ENCODE assay signal across 8 mouse cellular contexts in genomic region chr5:34565545-34566283, GRCm38 (mm10). TPM values are rescaled to one million over a fixed set of nuclear protein-coding genes. Genes with fewer than 3 reads are reported as not detected.
DNase-seq lines count a peak whose midpoint lies in the region; ATAC-seq lines count a peak whose summit lies in the region.

No protein-coding gene starts in this region.

- no peak overlapping the region for H3K9ac ChIP-seq in hindbrain, embryonic 15.5 days
- H3K9ac ChIP-seq in hindbrain, embryonic 12.5 days: no peak overlapping the region

- peak; percentile 66; the same call in 1 of the 2 replicates for ATAC-seq in hindbrain, embryonic 15.5 days (ENCODE audit: low FRiP score, low read depth)
- ATAC-seq in hindbrain, embryonic 12.5 days (ENCODE audit: low FRiP score): no peak
- ATAC-seq in granulocyte monocyte progenitor cell, adult 5-6 weeks (replicated peaks; ENCODE audit: poor library complexity, severe bottlenecking): no peak; the same call in 1 of the 2 replicates

- H3K27ac ChIP-seq in hindbrain, embryonic 15.5 days (replicated peaks): peak overlapping the region; percentile 69
- H3K27ac ChIP-seq in hindbrain, embryonic 12.5 days: no peak overlapping the region

- peaks cover 27% of the 10 kb centered on the region for H3K36me3 ChIP-seq in hindbrain, embryonic 15.5 days
- H3K36me3 ChIP-seq in hindbrain, embryonic 12.5 days: peaks cover 37% of the 10 kb centered on the region

- WGBS in hindbrain, embryonic 15.5 days: 61% methylated on average over 7 of the region's 7 CpGs
- 85% methylated on average over 7 of the region's 7 CpGs for WGBS in hindbrain, embryonic 12.5 days

- no peak overlapping the region for H3K4me3 ChIP-seq in hindbrain, embryonic 15.5 days
- H3K4me3 ChIP-seq in hindbrain, embryonic 12.5 days: no peak overlapping the region

- H3K4me2 ChIP-seq in hindbrain, embryonic 15.5 days: no peak overlapping the region
- no peak overlapping the region for H3K4me2 ChIP-seq in hindbrain, embryonic 12.5 days (replicated peaks)

- DNase-seq in adipocyte (ENCODE audit: low spot score): peak; percentile 98
- peak; percentile 36 to 76 for DNase-seq in gastrocnemius, postnatal 4 days (ENCODE audit: low spot score in 2 of 2)
- DNase-seq in layer of hippocampus, adult 18-20 months (ENCODE audit: low spot score in 2 of 2): peak; percentile 59 to 89
- DNase-seq in lung, postnatal 25 days (ENCODE audit: low spot score): peak; percentile 87
- no peak for DNase-seq in cerebellum, postnatal 4 days (ENCODE audit: low spot score in 2 of 2)

- H3K4me1 ChIP-seq in hindbrain, embryonic 15.5 days (replicated peaks): peaks cover 6% of the 10 kb centered on the region
- no peaks in the 10 kb centered on the region for H3K4me1 ChIP-seq in hindbrain, embryonic 12.5 days

- H3K27me3 ChIP-seq in hindbrain, embryonic 15.5 days: no peaks in the 10 kb centered on the region
- H3K27me3 ChIP-seq in hindbrain, embryonic 12.5 days: no peaks in the 10 kb centered on the region

- H3K9me3 ChIP-seq in hindbrain, embryonic 15.5 days: no peaks in the 10 kb centered on the region
- H3K9me3 ChIP-seq in hindbrain, embryonic 12.5 days (replicated peaks): no peaks in the 10 kb centered on the region

RNA-seq across cellular contexts. Expression of gene Add1, which starts 7.8 kb away (rescaled TPM):
- polyA plus RNA-seq in hindbrain, embryonic 15.5 days (2015; fragmentation: Nextera tagmentation; extraction: Ambion mirVana): 206 and 221 TPM in 2 replicates
- 223 and 226 TPM in 2 replicates for polyA plus RNA-seq in hindbrain, embryonic 12.5 days (2016; fragmentation: Nextera tagmentation; extraction: Ambion mirVana)
- 100 to 1,000 TPM; 174 to 180 TPM for total RNA-seq in gastrocnemius, postnatal 4 days (2021)
- 100 to 1,000 TPM; 452 to 467 TPM for total RNA-seq in layer of hippocampus, adult 18-20 months (2021)
- 65.6 and 74.2 TPM in 2 replicates for total RNA-seq in granulocyte monocyte progenitor cell, adult 5-6 weeks (2014; fragmentation: Nextera tagmentation)
- total RNA-seq in granulocyte monocyte progenitor cell, adult 5-6 weeks (2017): 81.0 and 82.6 TPM in 2 replicates

RNA-seq across cellular contexts. Expression of gene Sh3bp2, which starts 40.1 kb away (rescaled TPM):
- polyA plus RNA-seq in hindbrain, embryonic 15.5 days (2015; fragmentation: Nextera tagmentation; extraction: Ambion mirVana): 20.6 and 21.4 TPM in 2 replicates
- polyA plus RNA-seq in hindbrain, embryonic 12.5 days (2016; fragmentation: Nextera tagmentation; extraction: Ambion mirVana): 17.5 and 17.8 TPM in 2 replicates
- 1 to 10 TPM; 4.9 to 5.4 TPM for total RNA-seq in gastrocnemius, postnatal 4 days (2021)
- 1 to 10 TPM; 3.9 to 5.2 TPM for total RNA-seq in layer of hippocampus, adult 18-20 months (2021)
- total RNA-seq in granulocyte monocyte progenitor cell, adult 5-6 weeks (2014; fragmentation: Nextera tagmentation): 15.4 and 16.5 TPM in 2 replicates
- 9.8 and 11.9 TPM in 2 replicates for total RNA-seq in granulocyte monocyte progenitor cell, adult 5-6 weeks (2017)

RNA-seq across cellular contexts. Expression of gene Tnip2, which starts 51.9 kb away (rescaled TPM):
- 13.3 and 15.0 TPM in 2 replicates for polyA plus RNA-seq in hindbrain, embryonic 15.5 days (2015; fragmentation: Nextera tagmentation; extraction: Ambion mirVana)
- polyA plus RNA-seq in hindbrain, embryonic 12.5 days (2016; fragmentation: Nextera tagmentation; extraction: Ambion mirVana): 7.1 and 8.6 TPM in 2 replicates
- total RNA-seq in gastrocnemius, postnatal 4 days (2021): 10 to 100 TPM in 1 of 2 experiments, 1 to 10 TPM in 1; 9.8 to 10.1 TPM
- total RNA-seq in layer of hippocampus, adult 18-20 months (2021): 10 to 100 TPM; 22.9 to 24.3 TPM
- total RNA-seq in granulocyte monocyte progenitor cell, adult 5-6 weeks (2014; fragmentation: Nextera tagmentation): 11.8 and 16.2 TPM in 2 replicates
- 22.0 and 24.4 TPM in 2 replicates for total RNA-seq in granulocyte monocyte progenitor cell, adult 5-6 weeks (2017)

Comparison
In these comparisons a context has a peak if more than half of its experiments do, and no peak if none do; other contexts are left out.
1. DNase-seq: peak in adipocyte (single experiment), gastrocnemius, postnatal 4 days (2 of 2), layer of hippocampus, adult 18-20 months (2 of 2) and lung, postnatal 25 days (single experiment); none in cerebellum, postnatal 4 days (0 of 2).